Mouse (Mus musculus): ENCODE measurements at regions not wholly inside any gene's neighbourhood (a gene's known extent, or its start where the extent isn't known, plus 50 kb on each side); places are given as distances from the start of the nearest gene placed in this dataset.

GRCm38 (mm10) chr6:93573679-93574635 lies 630.7 kb upstream of the Adamts9 start:
- TF ChIP-seq POLR2A (IDR thresholded peaks at IDR 0.05; ENCODE audit: control insufficient read depth, low read depth, low read length), result no peak
- TF ChIP-seq CTCF (IDR thresholded peaks at IDR 0.05; ENCODE audit: control insufficient read depth, insufficient read depth, insufficient replicate concordance, low read depth, low read length), result no peak

Data from testis, adult 2 months (tissue).